Mouse (Mus musculus) forebrain, embryonic 14.5 days (tissue): ENCODE measurements around the gene Akap1. TPM values are rescaled to one million over a fixed set of nuclear protein-coding genes. Genes with fewer than 3 reads are reported as not detected.

ENCODE experiments used
- ATAC-seq: fragments of 200-750 bp; cut with Nextera tagmentation; 2 replicates; pipeline ENCODE4 v1.8.0; 2017; ENCODE audit warnings: mild to moderate bottlenecking, moderate library complexity
- DNase-seq: peaks from one replicate; pipeline ENCODE4 v3.0.0-alpha.2; 2015; ENCODE audit warnings: low spot score
- H3K27ac ChIP-seq: fragments of 300-500 bp; sonication (generic); 2 replicates; pipeline ENCODE4 v1.5.1; 2014; ENCODE audit warnings: low read depth, mild to moderate bottlenecking, control low read depth, low read length, moderate library complexity
- H3K27me3 ChIP-seq: fragments of 300-500 bp; sonication (generic); replicated peaks from 2 replicates; pipeline ENCODE4 v1.6.1; 2014; ENCODE audit warnings: low read length, control low read depth, mixed read lengths; ENCODE audit not compliant: control insufficient read depth, insufficient read depth
- H3K36me3 ChIP-seq: fragments of 300-500 bp; sonication (generic); 2 replicates; pipeline ENCODE4 v1.6.1; 2014; ENCODE audit warnings: low read length, control low read depth; ENCODE audit not compliant: control insufficient read depth, insufficient read depth
- H3K4me1 ChIP-seq: fragments of 300-500 bp; sonication (generic); 2 replicates; pipeline ENCODE4 v1.6.1; 2014; ENCODE audit warnings: antibody characterized with exemption, low read length, control low read depth; ENCODE audit not compliant: control insufficient read depth, insufficient read depth
- H3K4me2 ChIP-seq: fragments of 300-500 bp; sonication (generic); 2 replicates; pipeline ENCODE4 v1.6.1; 2014; ENCODE audit warnings: mild to moderate bottlenecking, control low read depth, low read length
- H3K4me3 ChIP-seq: fragments of 300-500 bp; sonication (generic); 2 replicates; pipeline ENCODE4 v1.5.1; 2014; ENCODE audit warnings: low read depth, low read length, control low read depth
- H3K9ac ChIP-seq: fragments of 300-500 bp; sonication (generic); 2 replicates; pipeline ENCODE4 v1.6.1; 2014; ENCODE audit warnings: mild to moderate bottlenecking, low read length, control low read depth, moderate library complexity
- H3K9me3 ChIP-seq: fragments of 300-500 bp; sonication (generic); replicated peaks from 2 replicates; pipeline ENCODE4 v1.6.1; 2016; ENCODE audit warnings: low read length, control low read depth, mixed read lengths; ENCODE audit not compliant: control insufficient read depth
- WGBS: fragments of 180-500 bp; shearing (Covaris S2); extraction: QIAGEN DNeasy Blood & Tissue Kit; methylation state at CpG from one replicate; pipeline ENCODE4 v1.1.7; 2014; 5-methylcytosine and 5-hydroxymethylcytosine counted together
- polyA plus RNA-seq: library from polyadenylated mRNA; unstranded; fragments of >200 nt; fragmentation: Nextera tagmentation; extraction: Ambion mirVana; gene quantifications from 2 replicates; pipeline ENCODE4 v1.2.1, GENCODE M21; 2014

The Akap1 gene
- polyA plus RNA-seq, 1 experiment from 2014 or later = 18.7 TPM

DNA sequence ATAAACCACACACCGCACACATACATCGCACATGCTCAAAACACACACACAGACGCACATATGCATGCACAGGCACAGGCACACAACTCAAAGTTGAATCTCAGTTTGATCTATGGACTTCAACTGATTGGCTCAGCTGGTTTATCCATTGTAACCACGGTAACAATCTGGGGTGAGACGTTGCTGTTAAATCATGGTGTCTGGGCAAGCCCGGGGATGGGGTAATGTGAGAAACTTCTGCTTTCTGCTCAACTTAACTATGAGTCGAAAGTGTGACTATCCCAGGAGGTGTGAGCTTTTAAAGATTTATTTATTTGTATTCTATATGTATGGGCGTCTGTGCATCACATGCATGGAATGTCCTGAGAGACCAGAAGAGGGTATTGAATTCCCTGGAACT lies 68.2 kb downstream of the Akap1 start:
- no peaks in the 10 kb centered on the region for H3K27me3 ChIP-seq
- WGBS = 93% methylated on average over 8 of the region's 8 CpGs
- ATAC-seq = no peak
- H3K27ac ChIP-seq = no peak overlapping the region
- no peak overlapping the region for H3K4me2 ChIP-seq
- no peaks in the 10 kb centered on the region for H3K4me1 ChIP-seq
- no peaks in the 10 kb centered on the region for H3K9me3 ChIP-seq
- DNase-seq = no peak
- no peaks in the 10 kb centered on the region for H3K36me3 ChIP-seq
- no peak overlapping the region for H3K9ac ChIP-seq
- no peak overlapping the region for H3K4me3 ChIP-seq

- no peak for ATAC-seq
- no peaks in the 10 kb centered on the region for H3K27me3 ChIP-seq
- no peak overlapping the region for H3K4me3 ChIP-seq
- H3K4me2 ChIP-seq = no peak overlapping the region
- 90% methylated on average over 2 of the region's 2 CpGs for WGBS
- no peak overlapping the region for H3K27ac ChIP-seq
- no peaks in the 10 kb centered on the region for H3K36me3 ChIP-seq
- H3K9ac ChIP-seq = no peak overlapping the region
- no peaks in the 10 kb centered on the region for H3K4me1 ChIP-seq
- no peak for DNase-seq
- no peaks in the 10 kb centered on the region for H3K9me3 ChIP-seq
These were observed 74.5 kb downstream of the Akap1 start for GRCm38 (mm10) chr11:88789893-88790292.

GRCm38 (mm10) chr11:88786816-88787215 lies 77.6 kb downstream of the Akap1 start:
- Histone ChIP-seq H3K4me3 (no peak overlapping the region), H3K4me1 (no peaks in the 10 kb centered on the region), H3K9ac (no peak overlapping the region), H3K27me3 (no peaks in the 10 kb centered on the region), H3K36me3 (no peaks in the 10 kb centered on the region), H3K4me2 (no peak overlapping the region), H3K27ac (no peak overlapping the region), H3K9me3 (no peaks in the 10 kb centered on the region)
- ATAC-seq (no peak), DNase-seq (no peak)
- WGBS = 80% methylated on average over 7 of the region's 7 CpGs

GRCm38 (mm10) chr11:88783525-88783924 lies 80.9 kb downstream of the Akap1 start:
- H3K9ac ChIP-seq = no peak overlapping the region
- no peak overlapping the region for H3K4me3 ChIP-seq
- no peaks in the 10 kb centered on the region for H3K36me3 ChIP-seq
- DNase-seq (no peak), ATAC-seq (no peak)
- no peaks in the 10 kb centered on the region for H3K9me3 ChIP-seq
- WGBS = 92% methylated on average over 4 of the region's 4 CpGs
- H3K4me1 ChIP-seq = no peaks in the 10 kb centered on the region
- no peak overlapping the region for H3K4me2 ChIP-seq
- H3K27ac ChIP-seq = no peak overlapping the region
- H3K27me3 ChIP-seq = no peaks in the 10 kb centered on the region

DNA sequence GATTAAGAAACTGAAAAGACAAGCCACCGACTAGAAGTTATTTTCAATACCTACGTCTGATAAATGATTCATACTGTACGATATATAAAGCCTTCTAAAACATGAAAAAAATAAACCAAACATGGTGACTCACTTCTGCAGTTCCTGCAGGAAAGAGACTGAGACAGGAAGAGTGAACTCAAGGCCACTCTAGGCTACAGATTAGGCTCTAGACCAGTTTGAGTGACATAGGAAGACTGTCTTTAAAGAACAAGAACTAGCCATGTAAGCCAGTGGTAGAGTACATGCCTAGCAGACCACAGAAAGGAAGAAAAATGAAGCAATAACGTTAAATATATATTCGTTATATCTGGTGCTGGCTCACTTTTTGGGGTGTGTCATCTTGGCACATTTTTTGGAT lies 81.9 kb downstream of the Akap1 start:
- DNase-seq (no peak), ATAC-seq (no peak)
- WGBS = 94% methylated on average over 5 of the region's 5 CpGs
- H3K9ac ChIP-seq = no peak overlapping the region
- no peak overlapping the region for H3K27ac ChIP-seq
- H3K36me3 ChIP-seq = no peaks in the 10 kb centered on the region
- no peaks in the 10 kb centered on the region for H3K4me1 ChIP-seq
- no peaks in the 10 kb centered on the region for H3K9me3 ChIP-seq
- no peaks in the 10 kb centered on the region for H3K27me3 ChIP-seq
- H3K4me3 ChIP-seq = no peak overlapping the region
- no peak overlapping the region for H3K4me2 ChIP-seq

Other genes with a start within 250 kb of the Akap1 start
- gene Msi2, start 146.1 kb downstream of the Akap1 start, polyA plus RNA-seq = 19.9 and 20.3 TPM in 2 replicates
- 31.4 and 36.8 TPM in 2 replicates for gene Scpep1, start 90.9 kb upstream of the Akap1 start, polyA plus RNA-seq
- gene Elobl, start 102.3 kb upstream of the Akap1 start, polyA plus RNA-seq = not detected in 2 replicates
- 17.1 and 18.2 TPM in 2 replicates for gene Coil, start 105.7 kb upstream of the Akap1 start, polyA plus RNA-seq
- gene Trim25, start 134.8 kb upstream of the Akap1 start, polyA plus RNA-seq = 2.8 and 3.1 TPM in 2 replicates
- gene Dgke, start 202.3 kb upstream of the Akap1 start, polyA plus RNA-seq = 9.9 and 12.0 TPM in 2 replicates
- not detected in 2 replicates for gene Gm525, start 209.3 kb upstream of the Akap1 start, polyA plus RNA-seq